Mouse (Mus musculus): ENCODE measurements around the gene Ccm2l. TPM values are rescaled to one million over a fixed set of nuclear protein-coding genes. Genes with fewer than 3 reads are reported as not detected.

The Ccm2l gene
- polyA plus RNA-seq, 1 experiment from 2014 or later: 1.3 TPM

DNA sequence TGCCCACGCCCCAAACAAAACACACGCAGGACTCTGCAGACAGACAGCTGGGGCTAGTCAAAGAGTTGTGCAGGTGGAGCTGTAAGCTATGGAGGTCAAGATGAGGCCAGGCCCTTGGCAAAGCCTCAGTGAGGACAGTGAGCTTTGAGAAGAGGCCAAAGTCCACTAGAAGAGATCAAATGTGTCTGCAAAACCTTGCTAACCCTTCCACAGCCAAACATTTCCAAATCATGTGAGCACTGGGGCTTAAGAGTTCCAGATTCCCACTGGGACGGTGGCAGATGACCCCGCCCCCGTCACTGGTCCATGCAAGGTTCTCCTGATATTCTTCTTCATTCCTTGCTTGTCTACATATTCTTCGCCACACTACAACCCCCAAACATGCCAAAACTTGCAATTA lies 16.1 kb downstream of the Ccm2l start:
- H3K9ac ChIP-seq (replicated peaks): no peak overlapping the region
- WGBS: 82% methylated on average over 6 of the region's 6 CpGs
- H3K9me3 ChIP-seq (replicated peaks): no peaks in the 10 kb centered on the region
- H3K4me3 ChIP-seq (replicated peaks): no peak overlapping the region
- no peak overlapping the region for H3K4me2 ChIP-seq
- no peak for ATAC-seq (ENCODE audit: low FRiP score)
- H3K27me3 ChIP-seq (replicated peaks): no peaks in the 10 kb centered on the region
- no peaks in the 10 kb centered on the region for H3K36me3 ChIP-seq
- H3K4me1 ChIP-seq: no peaks in the 10 kb centered on the region
- H3K27ac ChIP-seq (replicated peaks): no peak overlapping the region

DNA sequence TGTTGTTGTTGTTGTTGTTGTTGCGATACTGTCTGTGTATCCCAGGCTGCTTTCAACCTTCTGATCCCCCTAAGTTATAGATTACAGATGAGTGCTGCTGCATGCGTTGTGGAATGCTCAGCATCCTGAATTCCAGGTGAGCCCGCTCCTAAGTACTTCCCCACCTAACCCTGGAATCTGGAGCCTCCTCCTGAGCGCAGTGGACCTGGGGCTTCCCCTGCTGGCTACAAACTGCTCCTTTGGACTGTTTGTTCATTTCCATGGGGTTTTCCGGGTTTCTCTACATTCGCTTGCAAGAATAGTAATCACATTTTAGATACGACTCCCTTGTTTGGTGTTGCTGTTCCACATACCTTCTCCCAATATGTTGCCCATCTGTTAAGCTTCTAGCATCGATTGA lies 17.5 kb downstream of the Ccm2l start:
- Histone ChIP-seq H3K36me3 (no peaks in the 10 kb centered on the region), H3K27me3 (replicated peaks) (no peaks in the 10 kb centered on the region), H3K4me3 (replicated peaks) (no peak overlapping the region), H3K4me2 (no peak overlapping the region), H3K9ac (replicated peaks) (no peak overlapping the region), H3K9me3 (replicated peaks) (no peaks in the 10 kb centered on the region), H3K27ac (replicated peaks) (no peak overlapping the region), H3K4me1 (no peaks in the 10 kb centered on the region)
- ATAC-seq (ENCODE audit: low FRiP score): no peak
- WGBS: 89% methylated on average over 8 of the region's 8 CpGs

DNA sequence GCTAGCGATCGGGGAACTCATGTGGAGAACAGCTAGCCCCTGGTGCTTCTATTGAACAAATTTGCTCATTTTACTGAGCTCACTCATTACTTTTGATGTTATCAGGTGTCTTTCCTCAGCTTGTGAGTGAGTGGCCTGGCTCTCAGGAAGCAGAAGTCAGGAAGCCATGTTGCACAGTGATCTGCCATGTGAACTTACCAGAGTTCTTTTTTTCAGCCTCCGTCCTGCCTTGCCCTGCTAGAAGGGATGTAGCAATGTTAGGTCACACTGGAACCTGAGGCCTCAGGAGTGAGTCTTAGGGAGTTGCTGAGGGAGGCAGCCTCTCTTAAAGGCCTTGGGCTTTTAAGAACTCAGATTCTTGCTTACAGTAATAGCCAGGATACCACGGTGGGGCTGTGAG lies 18.1 kb downstream of the Ccm2l start:
- H3K27me3 ChIP-seq (replicated peaks): no peaks in the 10 kb centered on the region
- H3K4me1 ChIP-seq: no peaks in the 10 kb centered on the region
- no peak overlapping the region for H3K4me2 ChIP-seq
- WGBS: 87% methylated on average over 4 of the region's 4 CpGs
- ATAC-seq (ENCODE audit: low FRiP score): no peak
- no peak overlapping the region for H3K27ac ChIP-seq (replicated peaks)
- H3K9ac ChIP-seq (replicated peaks): no peak overlapping the region
- H3K36me3 ChIP-seq: no peaks in the 10 kb centered on the region
- H3K9me3 ChIP-seq (replicated peaks): no peaks in the 10 kb centered on the region
- H3K4me3 ChIP-seq (replicated peaks): no peak overlapping the region

DNA sequence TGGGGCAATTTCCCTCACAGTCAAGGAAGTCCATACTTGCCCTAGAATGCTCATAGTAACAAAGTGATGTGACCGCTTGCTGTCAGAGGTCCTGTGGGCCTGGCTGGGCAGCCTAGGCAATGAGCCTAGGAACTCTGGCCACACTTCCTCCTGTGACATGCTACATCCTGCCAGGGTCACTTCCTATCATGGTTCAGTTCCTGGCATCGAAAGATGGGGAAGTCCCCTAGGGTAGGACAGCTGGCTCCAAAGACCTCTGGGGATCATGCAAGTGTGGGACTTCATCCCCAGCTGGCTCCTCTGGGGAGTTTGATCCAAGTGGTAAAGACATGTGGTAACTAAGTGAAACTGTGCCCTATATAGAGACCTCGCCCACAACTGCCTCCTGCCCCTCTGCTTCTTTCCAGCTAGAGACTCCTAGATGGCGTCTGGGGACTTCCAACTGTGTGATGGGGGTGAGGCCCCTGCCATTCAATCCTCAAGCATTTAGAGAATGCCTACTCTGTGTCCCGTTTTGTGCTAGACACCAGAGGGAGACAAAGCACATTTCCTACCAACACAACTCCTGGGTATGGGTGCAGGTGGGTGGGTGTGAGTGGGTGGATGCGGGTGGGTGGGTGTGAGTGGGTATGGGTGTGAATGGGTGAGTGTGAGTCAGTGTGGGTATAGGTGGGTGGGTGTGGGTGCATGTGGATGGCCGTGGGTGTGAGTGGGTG lies 18.7 kb downstream of the Ccm2l start:
- no peak overlapping the region for H3K27ac ChIP-seq (replicated peaks)
- H3K4me1 ChIP-seq: no peaks in the 10 kb centered on the region
- no peak overlapping the region for H3K4me2 ChIP-seq
- ATAC-seq (ENCODE audit: low FRiP score): no peak
- H3K9me3 ChIP-seq (replicated peaks): no peaks in the 10 kb centered on the region
- no peak overlapping the region for H3K9ac ChIP-seq (replicated peaks)
- H3K36me3 ChIP-seq: no peaks in the 10 kb centered on the region
- WGBS: 69% methylated on average over 7 of the region's 7 CpGs
- H3K4me3 ChIP-seq (replicated peaks): no peak overlapping the region
- no peaks in the 10 kb centered on the region for H3K27me3 ChIP-seq (replicated peaks)

DNA sequence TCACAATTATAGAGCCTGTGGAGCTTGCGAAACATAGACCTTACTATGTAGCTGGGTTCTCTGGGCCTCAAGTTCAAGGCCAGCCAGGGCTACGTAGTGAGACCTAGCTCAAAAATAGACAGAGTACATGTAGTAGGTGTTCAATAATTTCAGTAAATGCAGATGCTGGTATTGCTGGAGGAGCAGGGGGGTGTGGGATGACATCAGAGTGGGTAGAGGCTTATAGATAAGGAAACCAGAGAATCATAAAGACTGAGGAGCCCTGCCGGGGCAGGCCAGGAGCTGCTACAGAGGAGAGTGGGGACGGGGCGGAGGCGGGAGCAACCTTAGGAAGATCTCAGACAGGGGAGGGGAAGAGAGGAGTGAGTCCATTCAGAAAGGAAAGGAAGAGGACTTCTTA lies 19.8 kb downstream of the Ccm2l start:
- no peak for ATAC-seq (ENCODE audit: low FRiP score)
- no peak overlapping the region for H3K27ac ChIP-seq (replicated peaks)
- no peaks in the 10 kb centered on the region for H3K9me3 ChIP-seq (replicated peaks)
- H3K27me3 ChIP-seq (replicated peaks): no peaks in the 10 kb centered on the region
- no peaks in the 10 kb centered on the region for H3K36me3 ChIP-seq
- WGBS: 89% methylated on average over 6 of the region's 6 CpGs
- H3K4me3 ChIP-seq (replicated peaks): no peak overlapping the region
- H3K4me1 ChIP-seq: no peaks in the 10 kb centered on the region
- H3K9ac ChIP-seq (replicated peaks): no peak overlapping the region
- H3K4me2 ChIP-seq: no peak overlapping the region

DNA sequence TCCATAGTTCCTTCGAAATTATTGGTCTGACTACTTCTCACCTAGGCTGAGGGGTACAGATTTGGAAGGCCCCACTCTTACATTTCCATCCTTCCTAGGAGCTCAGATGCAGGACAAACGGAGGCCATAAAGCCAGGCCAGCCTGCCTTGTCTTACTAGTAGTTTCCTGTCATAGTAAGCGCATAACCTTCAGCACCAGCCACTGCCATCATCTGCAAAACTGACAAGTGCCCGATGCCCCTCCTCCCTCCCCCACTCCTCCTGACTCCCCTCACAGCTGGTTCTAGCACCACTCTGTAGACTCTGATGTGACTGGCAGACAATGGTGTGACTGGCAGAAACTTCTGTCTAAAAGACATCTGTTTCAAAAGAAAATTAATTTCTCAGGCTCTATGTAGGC lies 20.4 kb downstream of the Ccm2l start:
- no peak overlapping the region for H3K27ac ChIP-seq (replicated peaks)
- H3K4me3 ChIP-seq (replicated peaks): no peak overlapping the region
- no peaks in the 10 kb centered on the region for H3K36me3 ChIP-seq
- 93% methylated on average over 4 of the region's 4 CpGs for WGBS
- no peak overlapping the region for H3K9ac ChIP-seq (replicated peaks)
- no peak overlapping the region for H3K4me2 ChIP-seq
- ATAC-seq (ENCODE audit: low FRiP score): no peak
- H3K27me3 ChIP-seq (replicated peaks): no peaks in the 10 kb centered on the region
- H3K9me3 ChIP-seq (replicated peaks): no peaks in the 10 kb centered on the region
- no peaks in the 10 kb centered on the region for H3K4me1 ChIP-seq

DNA sequence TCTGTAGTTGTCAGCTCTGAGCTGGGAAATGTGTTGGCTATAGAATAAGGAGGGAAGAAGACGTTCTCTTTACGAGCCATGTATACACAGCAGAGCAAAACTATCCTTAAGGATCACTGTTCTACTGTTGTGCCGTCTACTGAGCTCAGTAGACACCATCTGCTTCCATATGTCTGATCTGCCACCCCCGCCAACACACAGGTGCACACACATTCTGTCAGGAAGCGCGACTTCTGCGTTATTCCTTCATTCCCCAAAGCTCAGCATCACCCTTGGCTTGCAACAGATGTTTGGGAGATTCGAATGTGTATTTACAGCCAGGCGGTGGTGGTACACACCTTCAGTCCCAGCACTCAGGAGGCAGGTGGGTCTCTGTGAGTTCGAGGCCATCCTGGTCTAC lies 21.3 kb downstream of the Ccm2l start:
- ATAC-seq (ENCODE audit: low FRiP score): no peak
- no peaks in the 10 kb centered on the region for H3K4me1 ChIP-seq
- H3K4me3 ChIP-seq (replicated peaks): no peak overlapping the region
- no peak overlapping the region for H3K27ac ChIP-seq (replicated peaks)
- no peak overlapping the region for H3K4me2 ChIP-seq
- no peaks in the 10 kb centered on the region for H3K27me3 ChIP-seq (replicated peaks)
- no peaks in the 10 kb centered on the region for H3K36me3 ChIP-seq
- 90% methylated on average over 10 of the region's 10 CpGs for WGBS
- no peaks in the 10 kb centered on the region for H3K9me3 ChIP-seq (replicated peaks)
- H3K9ac ChIP-seq (replicated peaks): no peak overlapping the region

DNA sequence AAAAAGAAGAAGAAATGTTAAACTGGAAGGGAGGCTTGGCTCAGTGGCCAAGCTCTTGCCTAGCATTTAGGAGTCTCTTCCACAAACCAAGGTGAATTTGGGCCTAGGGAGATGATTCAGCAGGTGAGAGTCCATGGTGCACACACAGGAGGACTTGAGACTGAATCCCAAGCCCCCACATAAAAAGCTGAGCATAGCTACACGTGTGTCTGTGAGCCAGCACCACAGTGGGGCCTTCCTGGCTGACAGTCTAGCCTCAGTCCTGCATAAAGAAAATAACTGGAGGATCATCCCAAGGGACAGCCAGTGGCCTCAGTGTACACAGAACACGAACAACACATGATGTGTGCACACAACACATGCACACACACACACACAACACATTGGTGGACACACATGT lies 23.6 kb downstream of the Ccm2l start:
- H3K4me2 ChIP-seq: no peak overlapping the region
- H3K27me3 ChIP-seq (replicated peaks): no peaks in the 10 kb centered on the region
- no peak overlapping the region for H3K9ac ChIP-seq (replicated peaks)
- H3K4me1 ChIP-seq: no peaks in the 10 kb centered on the region
- no peaks in the 10 kb centered on the region for H3K9me3 ChIP-seq (replicated peaks)
- no peak overlapping the region for H3K4me3 ChIP-seq (replicated peaks)
- H3K36me3 ChIP-seq: no peaks in the 10 kb centered on the region
- ATAC-seq (ENCODE audit: low FRiP score): no peak
- no peak overlapping the region for H3K27ac ChIP-seq (replicated peaks)
- 70% methylated on average over 2 of the region's 2 CpGs for WGBS

DNA sequence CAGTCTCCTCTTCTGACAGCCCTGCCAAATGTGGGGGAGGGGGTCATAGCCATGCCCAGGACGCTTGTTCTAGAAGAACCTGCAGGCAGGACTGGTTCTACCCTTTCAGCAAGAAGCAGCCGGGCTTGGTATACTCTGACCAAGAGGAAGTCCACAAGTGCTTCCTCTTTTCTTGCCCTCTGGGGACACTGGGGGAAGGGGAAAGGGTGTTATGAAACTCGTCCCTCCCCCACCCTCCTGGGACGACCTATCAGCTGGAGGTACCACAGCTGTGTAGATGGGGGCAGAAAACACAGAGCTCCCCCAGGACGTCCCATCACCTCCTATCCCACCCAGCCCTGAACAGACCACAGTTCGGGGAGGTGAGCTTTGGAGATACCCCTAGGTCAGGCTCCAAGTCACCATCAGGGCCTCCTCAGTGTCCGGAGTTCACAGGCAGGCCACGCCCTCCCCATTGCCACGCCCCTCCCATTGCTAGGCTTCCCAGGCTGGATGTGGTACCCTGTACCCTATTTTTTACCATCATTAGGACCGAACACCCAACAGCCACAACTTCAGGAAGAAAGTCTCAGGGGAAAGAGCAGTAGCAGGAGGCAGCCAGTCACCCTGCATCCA lies 24.9 kb downstream of the Ccm2l start:
- 48% methylated on average over 10 of the region's 10 CpGs for WGBS

DNA sequence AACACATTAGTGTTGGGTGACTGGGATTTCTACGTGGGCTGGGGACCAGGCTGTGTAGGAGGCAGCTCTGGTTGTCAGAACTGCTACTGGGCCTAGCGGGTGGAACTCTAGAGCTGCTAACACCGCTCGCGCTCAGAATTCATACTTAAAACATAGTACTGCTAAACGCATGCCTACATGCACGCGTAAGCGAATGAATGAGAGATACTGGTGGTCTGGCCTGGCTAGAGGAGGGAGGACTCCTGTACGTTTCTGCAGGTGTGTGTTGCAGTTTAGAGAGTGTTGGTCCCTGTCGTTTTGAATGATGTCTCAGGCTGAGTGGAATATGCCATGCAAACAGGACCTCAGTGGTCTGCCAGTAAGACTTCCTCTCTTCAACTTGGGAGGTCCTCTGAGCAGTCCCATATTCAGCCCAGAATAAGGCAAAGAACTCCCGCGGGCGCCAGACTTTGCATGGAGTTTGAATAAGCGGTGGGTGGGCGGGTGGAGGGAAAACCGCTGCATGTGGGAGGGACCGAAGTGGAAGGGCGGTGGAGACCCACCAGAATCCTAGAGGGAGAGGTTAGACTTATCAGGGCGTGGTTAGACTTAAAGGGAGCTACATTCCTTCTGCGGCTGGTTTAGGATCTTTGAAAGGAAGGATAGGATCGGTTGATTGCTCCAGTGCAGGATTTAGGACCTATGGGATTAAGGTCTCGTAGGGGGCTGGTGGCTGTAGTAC lies 41.5 kb downstream of the Ccm2l start:
- H3K27ac ChIP-seq (replicated peaks): no peak overlapping the region
- no peaks in the 10 kb centered on the region for H3K9me3 ChIP-seq (replicated peaks)
- H3K27me3 ChIP-seq (replicated peaks): peaks cover 49% of the 10 kb centered on the region
- peak overlapping the region; percentile 90 for H3K4me2 ChIP-seq
- peak overlapping the region; percentile 45; the same call in 1 of the 2 replicates for H3K4me3 ChIP-seq (replicated peaks)
- peaks cover 17% of the 10 kb centered on the region for H3K4me1 ChIP-seq
- H3K36me3 ChIP-seq: no peaks in the 10 kb centered on the region
- H3K9ac ChIP-seq (replicated peaks): no peak overlapping the region
- 35% methylated on average over 23 of the region's 23 CpGs for WGBS
- ATAC-seq (ENCODE audit: low FRiP score): no peak

More for the DNA sequence above, 24.9 kb downstream of the Ccm2l start:
- no peak overlapping the region for H3K4me3 ChIP-seq (replicated peaks)
- no peak for ATAC-seq (ENCODE audit: low FRiP score)
- H3K9ac ChIP-seq (replicated peaks): no peak overlapping the region
- no peaks in the 10 kb centered on the region for H3K27me3 ChIP-seq (replicated peaks)
- H3K27ac ChIP-seq (replicated peaks): no peak overlapping the region
- H3K4me2 ChIP-seq: no peak overlapping the region
- no peaks in the 10 kb centered on the region for H3K36me3 ChIP-seq
- no peaks in the 10 kb centered on the region for H3K4me1 ChIP-seq
- no peaks in the 10 kb centered on the region for H3K9me3 ChIP-seq (replicated peaks)

DNA sequence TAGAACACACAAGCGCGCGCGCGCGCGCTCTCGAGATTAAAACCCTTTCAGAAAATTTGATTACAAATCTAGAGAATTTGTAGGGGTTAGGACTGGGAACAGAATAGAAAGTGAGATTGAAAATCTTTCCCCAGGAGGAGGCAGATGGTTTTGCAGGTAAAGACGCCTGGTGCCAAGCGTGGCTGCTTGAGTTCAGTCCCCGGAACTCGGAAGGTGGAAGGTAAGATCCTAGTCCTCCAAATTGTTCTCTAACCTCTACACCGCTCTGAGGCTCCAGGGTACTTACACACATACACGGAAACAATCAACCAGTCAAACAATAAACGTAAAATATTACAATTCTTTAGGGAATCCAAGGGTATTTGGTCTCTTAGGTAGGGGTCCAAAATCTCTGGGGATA lies 42.0 kb downstream of the Ccm2l start:
- no peaks in the 10 kb centered on the region for H3K36me3 ChIP-seq
- no peaks in the 10 kb centered on the region for H3K9me3 ChIP-seq (replicated peaks)
- no peak overlapping the region for H3K9ac ChIP-seq (replicated peaks)
- H3K27ac ChIP-seq (replicated peaks): no peak overlapping the region
- WGBS: 4% methylated on average over 15 of the region's 15 CpGs
- peak overlapping the region; percentile 45 for H3K4me3 ChIP-seq (replicated peaks)
- ATAC-seq (ENCODE audit: low FRiP score): no peak
- peaks cover 17% of the 10 kb centered on the region for H3K4me1 ChIP-seq
- H3K27me3 ChIP-seq (replicated peaks): peaks cover 49% of the 10 kb centered on the region
- peak overlapping the region; percentile 90 for H3K4me2 ChIP-seq
